Mouse (Mus musculus): ENCODE results near the gene Tfdp2. TPM values are rescaled to one million over a fixed set of nuclear protein-coding genes. Genes with fewer than 3 reads are reported as not detected.

Tfdp2 gene
- total RNA-seq, 2 experiments from 2014 or later = 51.5 to 70.1 TPM

- DNase-seq (ENCODE audit: low spot score in 2 of 2) = no peak
These were observed 27.2 kb downstream of the Tfdp2 start for GRCm38 (mm10) chr9:96223302-96223701.

- DNase-seq (ENCODE audit: low spot score in 2 of 2) = no peak
These were observed 32.2 kb downstream of the Tfdp2 start for GRCm38 (mm10) chr9:96228285-96228684.

GRCm38 (mm10) chr9:96230271-96230670 is 34.2 kb downstream of the Tfdp2 start:
- DNase-seq (ENCODE audit: low spot score in 2 of 2) = no peak

GRCm38 (mm10) chr9:96235477-96235876 is 39.4 kb downstream of the Tfdp2 start:
- no peak for DNase-seq (ENCODE audit: low spot score in 2 of 2)

GRCm38 (mm10) chr9:96237391-96237790 is 41.3 kb downstream of the Tfdp2 start:
- no peak for DNase-seq (ENCODE audit: low spot score in 2 of 2)

GRCm38 (mm10) chr9:96238286-96238685 is 42.2 kb downstream of the Tfdp2 start:
- no peak for DNase-seq (ENCODE audit: low spot score in 2 of 2)

- no peak for DNase-seq (ENCODE audit: low spot score in 2 of 2)
These were observed 45.3 kb downstream of the Tfdp2 start for GRCm38 (mm10) chr9:96241134-96242097.

- DNase-seq (ENCODE audit: low spot score in 2 of 2) = no peak
These were observed 47.8 kb downstream of the Tfdp2 start for GRCm38 (mm10) chr9:96243915-96244314.

- no peak for DNase-seq (ENCODE audit: low spot score in 2 of 2)
These were observed 58.7 kb downstream of the Tfdp2 start for GRCm38 (mm10) chr9:96254812-96255211.

- no peak for DNase-seq (ENCODE audit: low spot score in 2 of 2)
These were observed 62.4 kb downstream of the Tfdp2 start for GRCm38 (mm10) chr9:96258478-96258877.

GRCm38 (mm10) chr9:96259017-96259512 is 63.0 kb downstream of the Tfdp2 start:
- DNase-seq (ENCODE audit: low spot score in 2 of 2) = no peak

GRCm38 (mm10) chr9:96259753-96260520 is 63.9 kb downstream of the Tfdp2 start:
- DNase-seq (ENCODE audit: low spot score in 2 of 2) = no peak

GRCm38 (mm10) chr9:96261101-96261500 is 65.0 kb downstream of the Tfdp2 start:
- DNase-seq (ENCODE audit: low spot score in 2 of 2) = no peak

- no peak for DNase-seq (ENCODE audit: low spot score in 2 of 2)
These were observed 65.9 kb downstream of the Tfdp2 start for GRCm38 (mm10) chr9:96261980-96262379.

GRCm38 (mm10) chr9:96266793-96267558 is 70.9 kb downstream of the Tfdp2 start:
- no peak for DNase-seq (ENCODE audit: low spot score in 2 of 2)

GRCm38 (mm10) chr9:96267559-96267948 is 71.5 kb downstream of the Tfdp2 start:
- no peak for DNase-seq (ENCODE audit: low spot score in 2 of 2)

- DNase-seq (ENCODE audit: low spot score in 2 of 2) = no peak
These were observed 73.7 kb downstream of the Tfdp2 start for GRCm38 (mm10) chr9:96269726-96270125.

GRCm38 (mm10) chr9:96275543-96275942 is 79.5 kb downstream of the Tfdp2 start:
- no peak for DNase-seq (ENCODE audit: low spot score in 2 of 2)

GRCm38 (mm10) chr9:96281497-96281896 is 85.4 kb downstream of the Tfdp2 start:
- DNase-seq (ENCODE audit: low spot score in 2 of 2) = no peak

GRCm38 (mm10) chr9:96282082-96282481 is 86.0 kb downstream of the Tfdp2 start:
- DNase-seq (ENCODE audit: low spot score in 2 of 2) = no peak

- DNase-seq (ENCODE audit: low spot score in 2 of 2) = no peak
These were observed 88.8 kb downstream of the Tfdp2 start for GRCm38 (mm10) chr9:96284916-96285315.
